Mouse (Mus musculus) ZHBTc4 (cell line): ENCODE measurements at regions not wholly inside any gene's neighbourhood (a gene's known extent, or its start where the extent isn't known, plus 50 kb on each side); places are given as distances from the start of the nearest gene placed in this dataset.

Experiments
- DNase-seq: peaks from one replicate; pipeline ENCODE4 v3.0.0-alpha.2; 2011; ENCODE audit warnings: low read depth, low spot score

- no peak for DNase-seq
Measured at GRCm38 (mm10) chr2:11363061-11363464, 190.8 kb downstream of the Pfkfb3 start.

GRCm38 (mm10) chr2:11362205-11362994 is 190.5 kb downstream of the Prkcq start:
- DNase-seq = no peak

GRCm38 (mm10) chr2:11359280-11359679 is 187.4 kb downstream of the Prkcq start:
- no peak for DNase-seq

- DNase-seq = no peak
Measured at GRCm38 (mm10) chr2:11356714-11357113, 184.8 kb downstream of the Prkcq start.

GRCm38 (mm10) chr2:11355594-11355993 is 183.7 kb downstream of the Prkcq start:
- DNase-seq = no peak
